Mouse (Mus musculus) gastrocnemius, postnatal 36 days (tissue): ENCODE data around the gene Asb6. TPM values are rescaled to one million over a fixed set of nuclear protein-coding genes. Genes with fewer than 3 reads are reported as not detected.

Experiments used
- DNase-seq, 2 experiments: peaks; one replicate each; pipeline ENCODE4 v3.0.0; 2022
- intact Hi-C: fragments of 180-260 bp; cut with DNase I; formaldehyde crosslinking; loops from one replicate; pipeline ENCODE4 v1.15.1; 2025
- long read RNA-seq, 2 experiments: library from polyadenylated mRNA; stranded (forward); transcript quantifications; one replicate each; pipeline ENCODE4 v2.0.0; 2021
- total RNA-seq, 2 experiments: library from RNA; stranded (reverse); gene quantifications; 2 replicates each; pipeline ENCODE4 v1.2.3; 2021

Asb6 gene
- total RNA-seq = 1 to 10 TPM; 6.6 to 7.6 TPM
- long read RNA-seq, experiment 1, full-length matches to known transcripts = 6 of 9 reads
- long read RNA-seq, experiment 1, partial matches to known transcripts = 0 of 9 reads
- long read RNA-seq, experiment 1, other reads (novel, unspliced or antisense) = 3 of 9 reads
- long read RNA-seq, experiment 2, full-length matches to known transcripts = 6 of 9 reads
- long read RNA-seq, experiment 2, partial matches to known transcripts = 0 of 9 reads
- long read RNA-seq, experiment 2, other reads (novel, unspliced or antisense) = 3 of 9 reads

GRCm38 (mm10) chr2:30830283-30830795, at the start of gene Asb6:
Asb6 (minus strand) TSS chr2:30830333.
- no peak for DNase-seq
- intact Hi-C loops = no loop called here

DNA sequence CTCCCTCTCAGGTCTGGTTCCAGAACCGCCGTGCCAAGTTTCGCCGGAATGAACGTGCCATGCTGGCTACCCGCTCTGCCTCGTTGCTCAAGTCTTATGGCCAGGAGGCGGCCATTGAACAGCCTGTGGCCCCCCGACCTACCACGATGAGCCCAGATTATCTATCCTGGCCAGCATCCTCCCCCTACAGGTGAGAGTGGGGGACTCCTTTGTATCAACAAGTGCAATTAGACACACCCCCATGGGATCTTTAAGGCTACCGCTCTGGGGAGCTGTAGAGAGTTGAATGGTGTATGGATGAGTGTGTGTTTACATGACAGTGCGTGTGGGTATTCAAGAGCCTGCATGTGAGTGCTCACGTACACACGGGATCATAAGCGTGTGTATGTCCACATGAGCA, 49.3 kb upstream of the Asb6 start:
- intact Hi-C loops = no loop called here
- DNase-seq = no peak

DNA sequence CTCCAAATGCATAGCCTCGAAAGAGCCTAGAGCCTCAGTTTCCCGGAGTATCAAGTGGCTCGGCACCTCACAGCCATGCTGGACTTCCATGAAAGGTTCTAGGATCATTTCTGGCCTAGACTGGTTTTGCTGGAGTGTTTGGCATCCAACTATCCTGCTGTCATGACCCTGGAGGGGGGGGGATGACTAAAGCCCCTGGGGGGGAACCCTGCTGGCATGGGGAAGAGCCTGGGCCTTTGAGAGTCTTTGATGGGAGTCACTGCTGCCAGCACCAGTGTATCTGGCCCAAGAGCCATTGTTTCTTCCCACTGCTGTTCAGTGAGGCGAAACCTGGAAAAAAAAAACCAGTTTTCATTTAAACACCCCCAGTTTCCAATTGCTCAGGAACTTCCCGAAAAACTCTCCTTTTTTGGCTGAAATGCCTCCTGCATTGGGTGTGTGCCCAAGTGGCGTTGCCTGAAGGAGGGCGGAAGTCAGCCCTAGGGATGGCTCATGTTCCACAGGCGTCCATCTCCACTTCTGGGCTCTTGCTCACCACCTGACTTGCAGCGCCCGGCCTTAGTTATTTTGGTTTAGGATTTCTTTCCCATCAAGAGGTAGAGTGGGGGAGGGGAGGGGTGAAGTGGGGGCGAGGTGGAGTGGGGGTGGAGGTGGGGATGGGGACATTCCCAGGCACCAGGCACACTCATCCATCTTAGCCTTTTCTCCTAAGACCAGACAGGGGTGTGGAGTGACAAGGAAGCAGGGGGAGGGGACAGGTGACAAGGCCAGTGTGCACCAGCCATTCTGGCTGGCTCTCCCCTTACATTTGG, 45.7 kb upstream of the Asb6 start:
- DNase-seq = peak in 1 of 2 experiments; percentile 62
- intact Hi-C loops = no loop called here

GRCm38 (mm10) chr2:30875096-30875495, 45.0 kb upstream of the Asb6 start:
- intact Hi-C loops = no loop called here
- no peak for DNase-seq

DNA sequence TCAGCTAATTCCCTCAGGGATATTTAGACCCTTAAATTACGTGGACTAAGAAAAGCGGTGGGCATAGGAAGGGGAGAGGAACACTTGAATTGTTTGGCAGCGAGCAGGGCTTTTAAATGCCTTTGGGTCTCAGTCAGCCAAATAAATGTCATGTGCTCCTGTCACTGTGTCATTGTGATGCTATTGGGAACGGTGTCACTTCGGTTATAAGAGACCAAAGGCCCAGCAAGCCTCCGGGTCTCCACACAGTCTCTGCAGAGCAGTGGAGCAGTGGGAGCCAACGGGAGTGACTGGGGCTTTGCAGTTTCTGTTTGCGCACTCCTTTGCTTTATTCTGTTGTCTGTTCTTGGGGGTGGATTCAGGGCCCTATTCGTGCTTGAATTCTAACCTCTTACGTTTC, 44.3 kb upstream of the Asb6 start:
- DNase-seq = no peak
- intact Hi-C loops = no loop called here

- intact Hi-C loops = no loop called here
Observed at GRCm38 (mm10) chr2:30872669-30873068, 42.5 kb upstream of the Asb6 start.

GRCm38 (mm10) chr2:30870863-30871262, 40.7 kb upstream of the Asb6 start:
- peak; percentile 52 to 53 for DNase-seq
- intact Hi-C loops = no loop called here

More at GRCm38 (mm10) chr2:30872669-30873068, 42.5 kb upstream of the Asb6 start:
- DNase-seq = no peak

GRCm38 (mm10) chr2:30865426-30865825, 35.3 kb upstream of the Asb6 start:
- no peak for DNase-seq
- intact Hi-C loops = no loop called here

GRCm38 (mm10) chr2:30864968-30865381, 34.8 kb upstream of the Asb6 start:
- intact Hi-C loops = no loop called here
- DNase-seq = peak in 1 of 2 experiments; percentile 39

DNA sequence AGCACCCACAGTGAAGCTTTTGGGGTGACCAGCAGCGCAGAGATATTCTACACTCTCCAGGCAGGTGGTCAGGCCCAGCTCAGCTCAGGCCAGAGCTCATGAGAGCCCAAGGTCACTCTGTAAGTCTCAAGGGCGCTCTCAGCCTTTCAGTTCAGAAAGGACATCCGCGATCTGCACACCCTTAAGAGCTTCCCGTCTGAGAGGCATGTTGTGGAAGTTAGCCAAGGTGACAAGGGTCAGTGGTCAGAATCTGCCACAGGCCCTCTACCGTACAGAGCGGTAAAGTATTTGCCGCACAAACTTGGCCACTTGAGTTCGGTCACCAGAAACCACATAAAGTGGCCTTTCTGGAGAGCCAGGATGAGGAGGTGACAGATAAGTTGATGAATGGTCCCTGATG, 33.4 kb upstream of the Asb6 start:
- DNase-seq = no peak
- intact Hi-C loops = no loop called here

DNA sequence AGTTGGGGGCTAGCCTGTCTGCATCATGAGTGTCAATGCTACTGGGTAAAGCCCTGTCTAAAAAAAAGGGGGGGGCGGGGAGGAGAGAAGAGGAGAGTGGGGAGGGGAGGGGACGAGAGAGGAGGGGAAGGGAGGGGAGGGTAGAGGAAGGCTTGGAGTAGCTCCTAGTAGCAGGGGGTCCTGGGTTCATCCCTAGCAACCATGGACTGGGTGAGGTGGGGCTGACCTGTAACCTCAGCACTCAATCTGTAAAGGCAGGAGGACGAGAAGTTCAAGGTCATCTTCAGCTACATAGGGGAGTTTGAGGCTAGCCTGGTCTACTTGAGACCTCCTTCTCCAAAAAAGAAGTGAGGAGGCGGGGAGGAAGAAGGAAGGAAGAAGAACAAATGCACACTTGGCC, 31.9 kb upstream of the Asb6 start:
- intact Hi-C loops = no loop called here
- no peak for DNase-seq

DNA sequence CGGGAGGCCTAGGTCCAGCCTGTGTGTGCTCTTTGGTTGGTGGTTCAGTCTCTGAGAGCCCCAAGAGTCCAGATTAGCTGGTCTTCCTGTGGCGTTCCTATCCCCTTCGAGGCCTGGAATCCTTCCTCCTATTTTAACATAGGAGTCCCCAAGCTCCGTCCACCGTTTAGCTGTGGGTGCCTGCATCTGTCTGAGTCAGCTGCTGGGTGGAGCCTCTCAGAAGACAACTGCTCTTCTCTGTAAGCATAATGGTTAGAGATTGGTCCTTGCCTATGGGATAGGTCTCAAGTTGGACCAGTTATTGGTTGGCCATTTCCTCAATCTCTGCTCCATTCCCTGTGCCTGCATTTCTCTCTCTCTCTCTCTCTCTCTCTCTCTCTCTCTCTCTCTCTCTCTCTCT, 29.6 kb upstream of the Asb6 start:
- intact Hi-C loops = no loop called here
- DNase-seq = no peak

DNA sequence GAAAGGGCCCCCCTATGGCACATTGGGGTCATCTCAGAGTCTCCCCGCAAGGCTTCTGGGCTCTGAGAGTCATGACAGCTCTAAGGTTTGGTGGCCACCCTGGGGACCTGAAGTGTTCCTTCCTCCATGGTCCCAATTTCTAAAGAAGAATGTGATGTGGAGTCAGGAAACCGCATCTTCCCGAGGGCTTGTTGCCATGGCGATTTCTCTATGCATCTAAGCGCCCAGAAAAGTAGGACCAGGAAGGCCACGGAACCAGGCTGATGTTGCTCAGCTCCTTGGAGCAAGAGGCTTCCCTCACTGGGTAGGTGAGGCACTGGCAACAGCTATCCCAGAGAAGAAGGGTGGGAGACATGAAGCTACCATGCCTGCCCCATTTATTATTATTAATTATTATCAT, 26.9 kb upstream of the Asb6 start:
- DNase-seq = no peak
- intact Hi-C loops = no loop called here

GRCm38 (mm10) chr2:30852771-30853313, 22.7 kb upstream of the Asb6 start:
- intact Hi-C loops = no loop called here
- DNase-seq = no peak

DNA sequence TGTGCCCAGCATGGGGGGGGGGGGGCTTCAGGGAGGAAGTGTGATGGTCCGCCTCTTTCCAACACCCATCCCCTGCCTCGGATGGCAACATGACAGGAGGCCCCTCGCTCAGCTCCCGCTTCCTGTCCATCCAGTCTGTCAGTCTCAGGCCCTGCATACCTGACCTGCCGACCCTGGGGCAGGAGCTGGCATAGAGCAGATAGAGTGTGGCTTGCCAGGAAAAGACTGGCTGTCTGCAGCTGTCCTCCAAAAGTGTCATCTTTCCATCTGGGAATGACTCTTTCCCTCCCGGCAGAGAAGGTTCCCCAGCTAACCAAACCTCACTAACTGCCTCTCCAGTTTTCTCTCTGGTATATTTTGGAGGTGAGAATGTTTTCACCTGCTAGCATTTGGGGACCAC, 20.4 kb upstream of the Asb6 start:
- no peak for DNase-seq
- intact Hi-C loops = no loop called here

- DNase-seq = no peak
- intact Hi-C loops = no loop called here
Observed at GRCm38 (mm10) chr2:30848184-30848583, 18.1 kb upstream of the Asb6 start.

- intact Hi-C loops = no loop called here
- DNase-seq = no peak
Observed at GRCm38 (mm10) chr2:30846723-30847122, 16.6 kb upstream of the Asb6 start.

DNA sequence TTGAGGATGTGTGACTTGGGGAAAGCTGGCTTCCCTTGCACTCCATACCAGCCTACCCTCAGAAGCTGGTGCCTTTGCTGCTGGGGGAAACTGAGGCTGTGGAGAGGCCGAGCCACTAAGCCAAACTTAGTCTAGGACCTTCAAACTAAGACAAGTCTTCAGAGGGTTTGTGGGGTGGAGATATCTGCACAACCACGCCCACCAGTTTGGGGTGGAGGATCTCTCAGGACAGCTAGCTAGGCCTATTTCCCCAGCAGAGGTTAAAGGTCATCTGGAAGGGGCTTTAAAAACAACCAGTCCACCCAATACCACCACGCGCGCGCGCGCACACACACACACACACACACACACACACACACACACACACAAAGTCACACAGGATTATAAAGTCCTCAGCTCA, 16.1 kb upstream of the Asb6 start:
- no peak for DNase-seq
- intact Hi-C loops = no loop called here

DNA sequence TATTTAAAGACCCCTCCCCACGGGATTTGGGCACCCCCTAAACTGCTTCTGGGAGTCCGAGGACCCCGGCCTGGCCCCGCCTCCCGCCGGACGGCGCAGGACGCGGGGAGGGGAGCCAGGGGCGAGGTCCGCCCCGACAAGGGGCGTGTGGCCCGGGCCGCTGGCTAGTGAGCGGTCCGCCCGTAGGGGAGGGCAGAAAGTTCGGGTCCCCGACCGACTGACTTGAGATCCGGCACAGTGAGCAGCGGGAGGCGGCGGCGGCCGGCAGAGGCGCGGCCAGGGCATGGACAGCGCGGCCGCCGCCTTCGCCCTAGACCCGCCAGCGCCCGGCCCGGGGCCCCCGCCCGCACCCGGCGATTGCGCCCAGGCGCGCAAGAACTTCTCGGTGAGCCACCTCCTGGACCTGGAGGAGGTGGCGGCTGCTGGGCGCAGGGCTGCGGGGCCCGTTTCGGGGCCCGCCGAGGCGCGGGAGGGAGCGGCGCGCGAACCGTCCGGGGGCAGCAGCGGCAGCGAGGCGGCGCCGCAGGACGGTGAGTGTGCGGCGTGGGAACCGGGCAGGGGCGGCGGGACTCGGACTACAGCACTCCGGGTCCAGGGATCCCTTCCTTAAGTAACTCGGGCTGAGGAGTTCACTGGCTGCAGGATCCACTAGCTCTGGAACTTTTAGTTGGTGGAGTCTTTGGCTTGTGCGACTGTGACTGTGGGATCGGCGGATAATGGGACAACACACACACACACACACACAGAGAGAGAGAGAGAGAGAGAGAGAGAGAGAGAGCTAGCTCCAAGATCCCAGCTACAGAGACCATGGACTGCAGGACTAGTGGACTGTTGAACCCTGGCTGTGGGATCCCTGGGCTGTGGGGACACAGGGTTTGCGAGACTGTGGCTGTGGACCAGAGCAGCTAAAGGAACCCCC, 15.3 kb upstream of the Asb6 start:
- DNase-seq = no peak
- intact Hi-C loops = no loop called here

GRCm38 (mm10) chr2:30842615-30843014, 12.5 kb upstream of the Asb6 start:
- no peak for DNase-seq
- intact Hi-C loops = no loop called here
